ENCODE assay signal across 16 mouse cellular contexts in genomic region chr1:177373226-177373825, GRCm38 (mm10).
DNase-seq lines count a peak whose midpoint lies in the region; ATAC-seq and TF ChIP-seq lines count a peak whose summit lies in the region.
"Had no signal": no experiment of that assay in that cellular context is flagged by ENCODE, and none has a peak within 500 bp of the region (broad histone marks: within the 10 kb centered on the region; RNA-seq: fewer than 3 reads in every experiment).

No protein-coding gene starts in this region.

- H3K9me3 ChIP-seq in hindbrain, embryonic 11.5 days (ENCODE audit: control insufficient read depth, low read length), result no peaks in the 10 kb centered on the region
- no peaks in the 10 kb centered on the region for H3K9me3 ChIP-seq in hindbrain, postnatal 0 days (ENCODE audit: low read length)
- H3K9me3 ChIP-seq in neural tube, embryonic 11.5 days (ENCODE audit: control insufficient read depth, low read length), result no peaks in the 10 kb centered on the region
- no peaks in the 10 kb centered on the region for H3K9me3 ChIP-seq in forebrain, embryonic 16.5 days (ENCODE audit: control insufficient read depth, low read length)
- H3K9me3 ChIP-seq: lung, embryonic 15.5 days had no signal

- H3K36me3 ChIP-seq in hindbrain, embryonic 11.5 days (ENCODE audit: control insufficient read depth, insufficient read depth, low read length), result no peaks in the 10 kb centered on the region
- no peaks in the 10 kb centered on the region for H3K36me3 ChIP-seq in hindbrain, postnatal 0 days (ENCODE audit: insufficient read depth, low read length)
- no peaks in the 10 kb centered on the region for H3K36me3 ChIP-seq in neural tube, embryonic 11.5 days (ENCODE audit: control insufficient read depth, insufficient read depth, low read length)
- H3K36me3 ChIP-seq in forebrain, embryonic 16.5 days (ENCODE audit: control insufficient read depth, insufficient read depth), result no peaks in the 10 kb centered on the region
- H3K36me3 ChIP-seq: lung, embryonic 15.5 days had no signal

- H3K4me1 ChIP-seq in hindbrain, embryonic 11.5 days (replicated peaks; ENCODE audit: control insufficient read depth, insufficient read depth, low read length), result no peaks in the 10 kb centered on the region
- H3K4me1 ChIP-seq in hindbrain, postnatal 0 days (ENCODE audit: insufficient read depth, low read length), result no peaks in the 10 kb centered on the region
- 0 out of 2 replicates have a peak, but pooled peaks cover 6% of the 10 kb centered on the region for H3K4me1 ChIP-seq in neural tube, embryonic 11.5 days (ENCODE audit: control insufficient read depth, insufficient read depth, low read length)
- H3K4me1 ChIP-seq in forebrain, embryonic 16.5 days (replicated peaks; ENCODE audit: control insufficient read depth, insufficient read depth, low read length), result peaks cover 20% of the 10 kb centered on the region

- no peak for TF ChIP-seq CTCF in hindbrain, postnatal 0 days (IDR thresholded peaks at IDR 0.05; ENCODE audit: low read depth)

- 6% methylated on average over 5 of the region's 5 CpGs for WGBS in hindbrain, embryonic 11.5 days
- WGBS in hindbrain, postnatal 0 days, result 10% methylated on average over 5 of the region's 5 CpGs
- WGBS in neural tube, embryonic 11.5 days, result 8% methylated on average over 5 of the region's 5 CpGs
- 1% methylated on average over 5 of the region's 5 CpGs for WGBS in forebrain, embryonic 16.5 days

- no peaks in the 10 kb centered on the region for H3K27me3 ChIP-seq in hindbrain, embryonic 11.5 days (ENCODE audit: control insufficient read depth, insufficient read depth, low read length)
- H3K27me3 ChIP-seq in hindbrain, postnatal 0 days (ENCODE audit: insufficient read depth, low read length), result no peaks in the 10 kb centered on the region
- H3K27me3 ChIP-seq in neural tube, embryonic 11.5 days (ENCODE audit: control insufficient read depth, insufficient read depth, low read length), result no peaks in the 10 kb centered on the region
- H3K27me3 ChIP-seq in forebrain, embryonic 16.5 days (replicated peaks; ENCODE audit: control insufficient read depth, insufficient read depth, low read length), result no peaks in the 10 kb centered on the region
- H3K27me3 ChIP-seq: lung, embryonic 15.5 days had no signal

- ATAC-seq in hindbrain, embryonic 11.5 days (ENCODE audit: low FRiP score), result peak; percentile 67; the same call in 1 of the 2 replicates
- no peak for ATAC-seq in hindbrain, postnatal 0 days
- ATAC-seq in neural tube, embryonic 11.5 days (ENCODE audit: insufficient read depth, low FRiP score, low TSS enrichment), result 0 out of 2 replicates have a peak, but pooled peaks have one; percentile 31
- ATAC-seq in forebrain, embryonic 16.5 days, result peak; percentile 84

- H3K27ac ChIP-seq in hindbrain, embryonic 11.5 days (ENCODE audit: low read depth, low read length), result no peak overlapping the region
- H3K27ac ChIP-seq in hindbrain, postnatal 0 days, result no peak overlapping the region
- no peak overlapping the region for H3K27ac ChIP-seq in neural tube, embryonic 11.5 days (ENCODE audit: low read depth, low read length)
- H3K27ac ChIP-seq in forebrain, embryonic 16.5 days (ENCODE audit: low read length), result no peak overlapping the region
- H3K27ac ChIP-seq: lung, embryonic 15.5 days had no signal

- H3K4me3 ChIP-seq in hindbrain, embryonic 11.5 days (ENCODE audit: low read depth, low read length), result no peak overlapping the region
- no peak overlapping the region for H3K4me3 ChIP-seq in hindbrain, postnatal 0 days (ENCODE audit: low read length)
- no peak overlapping the region for H3K4me3 ChIP-seq in neural tube, embryonic 11.5 days (ENCODE audit: low read depth, low read length)
- H3K4me3 ChIP-seq in forebrain, embryonic 16.5 days (replicated peaks; ENCODE audit: low read length), result no peak overlapping the region
- H3K4me3 ChIP-seq: lung, embryonic 15.5 days; megakaryocyte, embryonic 14.5 days had no signal

- peak; percentile 17 for DNase-seq in hindbrain, embryonic 11.5 days (ENCODE audit: low spot score)
- DNase-seq in hindbrain, postnatal 0 days (ENCODE audit: low spot score), result no peak
- DNase-seq in neural tube, embryonic 11.5 days (ENCODE audit: low spot score), result no peak
- DNase-seq in neural tube, embryonic 10.5 days (ENCODE audit: extremely low spot score, low spot score), result no peak
- DNase-seq in testis, postnatal 10 days (ENCODE audit: low spot score), result no peak
- no peak for DNase-seq in gastrocnemius, postnatal 4 days (ENCODE audit: low spot score in 2 of 2)
- DNase-seq: adrenal gland, postnatal 25 days; cerebellum, postnatal 36 days; heart, postnatal 36 days; kidney, adult 2 months; layer of hippocampus, adult 9-11 months; liver; right cerebral cortex, postnatal 14 days had no signal

- no peak overlapping the region for H3K9ac ChIP-seq in hindbrain, embryonic 11.5 days (ENCODE audit: low read depth, low read length)
- no peak overlapping the region for H3K9ac ChIP-seq in hindbrain, postnatal 0 days (replicated peaks; ENCODE audit: low read length)
- H3K9ac ChIP-seq in neural tube, embryonic 11.5 days (ENCODE audit: low read length), result no peak overlapping the region
- H3K9ac ChIP-seq in forebrain, embryonic 16.5 days (replicated peaks; ENCODE audit: low read depth, low read length), result no peak overlapping the region
- H3K9ac ChIP-seq: lung, embryonic 15.5 days had no signal

- no peak overlapping the region for H3K4me2 ChIP-seq in hindbrain, embryonic 11.5 days (replicated peaks; ENCODE audit: low read depth, low read length)
- H3K4me2 ChIP-seq in hindbrain, postnatal 0 days (ENCODE audit: low read depth, low read length), result no peak overlapping the region
- no peak overlapping the region for H3K4me2 ChIP-seq in neural tube, embryonic 11.5 days (ENCODE audit: low read depth)
- no peak overlapping the region for H3K4me2 ChIP-seq in forebrain, embryonic 16.5 days (ENCODE audit: low read length)
- H3K4me2 ChIP-seq: lung, embryonic 15.5 days had no signal
